Mouse (Mus musculus) kidney, postnatal 36 days (tissue): ENCODE measurements around the gene Tmem216.
"Not testable (repeated sequence)": the region's sequence is repeated elsewhere in the genome, so short reads cannot be mapped to it uniquely, and the experiment has no call there.

Experiments used
- DNase-seq, 2 experiments: peaks; one replicate each; pipeline ENCODE4 v3.0.0; 2021 to 2022; ENCODE audit warnings: mixed read lengths in 2 of 2

Gene Tmem216

DNA sequence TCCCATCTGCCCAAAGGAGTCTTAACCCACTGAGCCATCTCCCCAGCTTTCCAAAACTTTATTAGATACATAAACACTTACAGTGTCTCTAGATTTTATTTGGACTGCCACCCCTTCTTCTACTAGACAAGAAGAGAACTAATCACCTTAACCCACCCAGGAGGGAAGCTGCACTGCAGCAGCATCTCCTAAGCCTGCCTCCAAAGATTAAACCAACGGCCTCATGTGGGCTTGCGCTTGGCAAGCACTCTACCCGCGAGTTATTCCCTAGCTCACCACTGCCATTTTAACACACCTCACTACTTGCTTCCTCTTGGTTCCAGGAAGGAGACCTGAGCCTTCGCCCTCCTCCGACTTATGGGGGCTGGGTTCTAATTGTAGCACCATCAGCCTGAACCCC lies 8.2 kb upstream of the Tmem216 start:
- no peak for DNase-seq

DNA sequence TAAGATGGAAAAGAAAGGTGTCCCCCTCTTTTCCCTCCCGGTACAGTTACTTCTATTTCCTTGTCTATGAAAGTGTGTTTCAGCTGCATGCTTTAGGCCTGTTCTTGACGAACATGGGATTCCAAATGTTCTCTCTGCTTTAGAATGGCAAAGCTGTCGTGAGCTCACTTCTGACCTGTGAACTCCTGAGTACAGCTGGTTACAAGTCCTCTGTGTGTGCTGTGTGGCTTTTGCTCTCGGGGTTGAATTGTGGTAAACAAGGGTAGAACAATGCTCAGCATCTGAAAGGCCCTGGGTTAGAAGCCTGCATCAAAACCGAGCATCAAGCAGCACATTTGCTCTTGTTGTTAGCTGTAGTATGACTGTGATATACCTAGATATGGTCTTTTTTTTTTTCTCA lies 6.3 kb upstream of the Tmem216 start:
- no peak for DNase-seq

DNA sequence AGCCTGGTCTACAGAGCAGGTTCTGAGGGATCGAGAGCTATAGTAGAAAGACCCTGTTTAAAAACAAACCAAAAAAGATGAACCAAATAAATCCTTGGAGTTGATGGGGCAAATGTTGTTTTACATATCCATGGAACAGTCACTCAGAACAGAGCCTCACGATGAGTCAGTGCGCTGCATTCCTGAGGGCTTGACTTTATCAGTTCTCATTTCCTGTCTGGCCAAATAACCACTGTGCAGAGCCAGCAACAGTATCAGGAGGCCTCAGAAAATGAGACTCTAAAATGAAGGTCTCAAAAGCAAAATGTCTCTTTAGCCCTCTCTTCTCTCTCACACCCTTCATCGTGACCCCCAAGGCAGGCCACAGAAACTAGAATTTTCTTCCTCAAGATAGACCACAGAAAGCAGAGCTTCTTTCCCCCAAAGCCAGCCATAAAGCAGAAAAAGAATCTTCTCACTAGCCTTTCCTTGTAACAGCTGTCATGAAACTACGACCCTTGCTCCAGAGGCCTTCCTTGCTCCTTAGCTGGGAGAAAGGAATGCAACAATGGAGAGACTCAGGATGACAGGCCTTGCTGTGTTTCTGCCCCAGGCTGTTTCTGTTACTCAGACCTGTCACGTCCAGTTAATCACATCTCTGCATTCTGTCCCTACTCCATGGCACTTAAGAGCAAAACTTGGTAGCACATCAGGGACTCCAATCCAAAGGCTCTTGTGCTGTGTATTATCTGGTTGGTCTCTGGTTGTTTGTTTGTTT lies 5.7 kb upstream of the Tmem216 start:
- peak in 1 of 2 experiments; percentile 12 for DNase-seq

DNA sequence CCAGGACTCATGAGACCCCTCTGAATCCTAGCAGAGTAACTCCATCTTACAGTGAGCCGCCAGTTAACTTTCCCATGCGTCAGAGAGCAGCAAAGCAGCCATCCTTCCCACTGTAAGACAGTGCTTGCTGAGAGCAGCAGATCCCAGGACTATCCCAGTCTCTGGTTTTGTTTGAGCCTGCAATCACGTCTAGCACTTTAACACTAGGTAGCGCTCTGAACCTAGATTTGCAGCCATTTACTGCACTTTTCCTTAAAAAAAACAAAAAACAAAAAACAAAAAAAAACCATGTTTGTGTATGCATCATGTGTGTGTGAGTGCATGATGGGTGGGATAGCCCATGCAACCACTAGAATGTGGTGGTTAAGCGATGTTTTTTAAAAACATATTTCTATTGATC lies 4.1 kb upstream of the Tmem216 start:
- peak in 1 of 2 experiments; percentile 12 for DNase-seq

DNA sequence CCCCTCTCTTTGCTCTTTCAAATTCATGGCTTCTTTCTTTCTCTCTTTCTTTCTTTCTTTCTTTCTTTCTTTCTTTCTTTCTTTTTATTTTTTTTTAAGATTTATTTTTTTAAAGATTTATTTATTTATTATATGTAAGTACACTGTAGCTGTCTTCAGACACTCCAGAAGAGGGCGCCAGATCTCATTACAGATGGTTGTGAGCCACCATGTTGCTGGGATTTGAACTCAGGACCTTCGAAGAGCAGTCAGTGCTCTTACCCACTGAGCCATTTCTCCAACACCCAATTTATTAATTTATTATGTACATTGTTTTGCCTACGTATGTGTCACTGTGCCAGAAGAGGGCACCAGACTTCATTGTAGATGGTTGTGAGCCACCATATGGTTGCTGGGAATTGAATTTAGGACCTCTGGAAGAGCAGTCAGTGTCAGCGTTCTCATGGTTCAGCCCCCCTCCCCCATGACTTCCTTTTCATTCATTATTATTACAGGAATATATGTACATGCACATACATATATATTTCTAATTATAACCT lies 1.9 kb upstream of the Tmem216 start:
- DNase-seq, result not testable (repeated sequence)

DNA sequence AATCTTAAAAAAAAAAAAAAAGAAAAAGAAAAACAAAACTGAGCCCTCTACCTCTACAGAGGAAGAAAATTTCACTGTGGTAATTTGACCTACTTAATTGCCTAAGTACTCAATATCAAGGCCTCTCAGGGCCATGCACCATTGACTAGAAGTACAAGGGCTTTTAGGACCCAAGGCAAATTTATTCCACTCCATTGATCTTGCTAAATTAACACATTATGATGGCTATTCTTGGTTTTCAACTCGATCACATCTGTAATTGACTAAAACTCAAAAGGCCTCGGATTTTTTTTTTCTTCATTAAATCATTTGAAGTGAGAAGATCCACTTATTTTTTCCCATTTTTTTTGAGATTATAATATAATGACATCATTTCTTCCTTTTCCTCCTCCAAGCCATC lies 1.4 kb upstream of the Tmem216 start:
- DNase-seq, result no peak

DNA sequence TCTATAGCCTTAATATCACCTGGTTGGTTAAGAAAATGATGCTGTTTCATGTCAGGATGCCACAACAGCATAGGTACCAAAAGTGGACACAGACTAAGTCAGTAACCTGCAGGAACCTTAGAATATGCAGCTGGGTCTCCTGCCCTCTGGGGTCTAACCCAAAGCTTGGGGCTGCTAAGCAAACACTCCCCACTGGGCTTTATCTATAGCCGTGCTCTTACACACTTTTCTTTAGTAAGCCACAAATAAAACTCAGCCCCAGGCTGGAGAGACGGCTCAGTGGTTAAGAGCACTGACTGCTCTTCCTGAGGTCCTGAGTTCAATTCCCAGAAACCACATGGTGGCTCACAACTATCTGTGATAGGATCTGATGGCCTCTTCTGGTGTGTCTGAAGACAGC lies 963 bp upstream of the Tmem216 start:
- DNase-seq, result no peak

DNA sequence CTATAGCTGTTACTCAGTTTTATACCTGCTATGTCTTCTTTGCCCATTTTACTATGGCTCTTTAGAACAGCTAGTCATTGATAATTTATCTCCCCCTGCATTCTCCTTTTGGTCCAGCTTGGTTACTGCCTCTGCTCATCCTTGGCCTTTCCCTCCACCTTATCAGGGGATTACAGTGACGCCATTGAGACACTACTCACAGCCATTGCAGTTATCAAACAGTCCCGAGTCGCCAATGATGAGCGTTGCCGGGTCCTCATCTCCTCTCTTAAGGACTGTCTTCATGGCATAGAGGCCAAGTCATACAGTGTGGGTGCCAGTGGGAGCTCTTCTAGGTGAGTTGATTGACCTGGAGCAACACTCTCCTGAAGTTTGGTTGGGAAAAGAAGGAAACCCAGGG lies 16.6 kb downstream of the Tmem216 start:
- DNase-seq, result no peak

DNA sequence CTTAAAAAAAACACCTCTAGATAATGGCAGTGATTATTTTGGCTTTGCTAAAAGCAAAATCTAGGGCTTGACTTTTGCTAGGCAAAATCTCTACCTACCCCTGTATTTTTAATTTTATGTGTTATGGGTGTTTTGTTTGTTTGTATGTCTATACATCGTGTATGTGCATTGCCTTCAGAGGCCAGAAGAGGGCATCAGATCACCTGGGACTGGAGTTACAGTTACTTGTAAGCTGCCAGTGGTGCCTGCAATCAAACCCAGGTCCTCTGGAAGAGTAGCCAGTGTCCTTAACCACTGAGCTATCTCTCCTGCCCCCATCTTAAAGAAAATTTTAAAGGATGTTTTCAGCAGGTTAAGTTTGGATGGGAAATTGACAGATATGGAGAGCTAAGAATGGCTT lies 26.0 kb downstream of the Tmem216 start:
- DNase-seq, result peak in 1 of 2 experiments; percentile 16

DNA sequence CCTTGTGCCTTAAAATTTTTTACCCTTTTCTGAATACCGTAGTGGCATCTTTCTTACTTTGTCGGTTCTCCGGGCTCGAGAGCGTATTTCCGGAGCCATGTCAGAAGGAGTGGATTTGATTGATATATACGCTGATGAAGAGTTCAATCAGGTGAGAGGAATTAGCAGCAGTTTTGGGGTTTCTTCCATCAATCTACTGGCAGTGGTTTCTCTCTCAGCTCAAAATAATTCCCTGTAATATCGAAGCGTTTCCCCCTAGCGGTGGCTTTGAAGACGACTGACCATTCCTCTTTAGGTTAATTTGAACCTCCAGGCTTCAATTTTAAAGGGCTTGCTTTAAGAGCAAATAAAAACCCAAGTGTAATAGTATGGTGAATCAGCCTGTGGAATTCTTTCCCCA lies 30.1 kb downstream of the Tmem216 start, which contains the start of gene Sdhaf2:
Sdhaf2 (minus strand) TSS at position 233 of the 400 bp plus-strand sequence.
- DNase-seq, result peak; percentile 21 to 34

DNA sequence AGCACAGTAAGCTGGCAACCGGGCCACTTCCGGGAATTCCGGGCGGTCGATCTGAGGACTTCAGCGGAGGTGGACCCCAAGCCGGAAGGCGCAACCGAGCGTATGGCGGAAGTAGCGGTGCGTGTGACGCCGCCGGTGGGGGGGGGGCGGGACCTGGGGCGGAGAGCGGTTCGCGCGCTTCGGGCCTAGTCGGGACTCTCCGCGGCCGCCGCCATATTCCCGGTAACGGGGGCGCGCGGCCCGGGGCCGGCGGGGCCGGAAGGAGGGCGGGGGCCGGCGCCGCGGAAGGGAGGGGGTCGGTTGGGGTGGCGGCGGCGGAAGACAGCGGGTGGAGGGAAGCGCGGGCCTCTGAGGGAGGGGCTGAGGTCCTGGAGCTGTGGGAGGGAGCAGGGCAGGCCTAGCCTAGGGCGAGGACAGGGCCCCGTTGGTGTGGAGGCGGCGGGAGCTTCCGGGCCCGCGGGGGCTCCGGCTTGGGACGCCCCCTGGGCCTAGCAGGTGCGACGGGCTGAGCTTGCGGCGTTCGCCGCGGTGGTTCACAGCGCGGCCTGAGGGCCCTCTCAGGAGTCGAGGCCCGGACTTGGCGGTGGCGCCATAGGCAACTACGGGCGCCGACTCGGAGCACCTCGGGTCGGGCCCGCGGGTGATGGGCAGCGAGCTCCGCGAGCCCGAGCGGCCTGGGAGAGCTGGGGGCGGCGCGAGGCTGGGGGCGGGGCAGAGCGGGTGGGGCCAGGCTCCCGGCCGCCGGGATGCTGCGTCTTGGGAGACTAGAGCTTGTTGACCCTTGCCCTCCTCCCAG lies 30.7 kb downstream of the Tmem216 start, which contains the start of gene Cpsf7:
Cpsf7 (plus strand) TSS at position 161 of the 796 bp plus-strand sequence.
- DNase-seq, result peak; percentile 95

DNA sequence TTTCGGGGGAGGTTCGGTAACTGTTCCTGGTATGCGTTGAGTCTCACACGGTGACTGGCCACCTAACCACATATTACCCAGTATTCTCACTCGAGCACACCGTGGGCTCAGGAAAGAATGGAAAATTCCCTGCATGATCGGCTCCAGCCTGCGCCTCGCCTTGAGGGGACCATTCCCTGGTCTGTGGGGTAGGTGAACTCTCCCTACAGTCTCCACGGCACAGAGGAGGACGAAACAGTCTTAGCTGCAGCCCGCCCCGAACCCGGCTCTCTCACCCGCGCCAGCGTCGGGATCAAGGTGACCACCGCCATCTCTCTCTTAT lies 31.3 kb downstream of the Tmem216 start:
- no peak for DNase-seq

DNA sequence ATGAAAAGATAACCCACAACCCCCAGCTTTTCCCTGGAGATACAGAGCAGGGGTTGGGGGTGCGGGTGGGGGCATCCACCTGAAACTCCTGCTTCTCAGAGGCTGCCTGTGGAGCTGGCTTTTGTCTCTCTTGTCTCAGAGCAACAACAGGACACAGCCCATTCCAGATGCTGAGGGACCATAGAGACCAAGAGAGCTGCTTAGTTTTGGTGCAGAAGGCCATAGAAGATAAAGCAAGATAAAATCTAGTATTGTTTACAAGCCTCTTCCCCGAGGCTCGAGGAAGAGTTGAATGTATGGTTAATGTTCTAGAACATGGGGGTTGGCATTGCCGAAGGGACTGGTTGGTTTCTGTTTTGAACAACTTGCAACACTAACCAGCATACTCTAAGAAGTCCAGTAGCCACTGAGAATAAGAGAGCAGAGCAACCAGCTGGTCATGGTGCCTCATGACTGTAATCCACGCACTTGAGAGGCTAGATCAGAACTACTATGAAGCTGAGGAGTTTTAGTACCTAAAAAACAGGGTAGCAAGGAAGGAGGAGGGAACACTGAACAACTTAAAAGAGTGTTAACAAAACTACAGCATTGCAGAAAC lies 32.5 kb downstream of the Tmem216 start:
- DNase-seq, result no peak

DNA sequence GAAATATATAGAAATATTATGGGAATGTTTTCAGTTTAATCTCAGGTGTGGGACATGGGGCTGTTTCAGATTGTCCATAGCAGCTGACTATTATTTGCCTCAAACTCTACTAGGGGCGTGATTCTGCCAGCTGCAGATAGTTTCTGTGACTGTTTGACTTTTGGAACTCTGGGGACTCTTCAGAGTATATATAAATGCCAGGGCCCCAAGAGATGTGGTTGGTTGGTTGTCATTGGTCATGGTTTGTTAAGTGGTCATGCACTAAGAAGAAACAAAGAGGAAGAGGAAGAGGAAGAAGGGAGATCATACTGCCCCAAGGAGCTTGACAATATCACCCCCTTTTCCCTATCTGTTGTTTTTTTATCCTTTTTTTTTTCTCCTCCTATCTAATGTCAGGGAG lies 34.1 kb downstream of the Tmem216 start:
- DNase-seq, result no peak

DNA sequence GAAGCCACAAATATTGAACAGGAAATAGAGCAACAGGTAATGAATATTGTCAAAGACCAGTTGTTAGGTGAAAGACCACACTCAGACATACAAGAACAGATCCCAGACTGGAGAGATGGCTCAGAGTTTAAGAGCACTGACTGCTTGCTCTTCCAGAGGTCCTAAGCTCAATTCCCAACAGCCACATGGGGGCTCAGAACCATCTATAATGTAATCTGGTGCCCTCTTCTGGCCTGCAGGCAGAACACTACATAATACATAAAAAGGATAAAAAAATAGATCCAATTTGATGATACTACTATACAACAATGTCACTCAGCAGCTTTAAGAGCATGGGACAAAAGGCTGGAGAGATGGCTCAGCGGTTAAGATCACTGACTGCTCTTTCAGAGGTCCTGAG lies 35.7 kb downstream of the Tmem216 start:
- peak; percentile 10 to 18 for DNase-seq

DNA sequence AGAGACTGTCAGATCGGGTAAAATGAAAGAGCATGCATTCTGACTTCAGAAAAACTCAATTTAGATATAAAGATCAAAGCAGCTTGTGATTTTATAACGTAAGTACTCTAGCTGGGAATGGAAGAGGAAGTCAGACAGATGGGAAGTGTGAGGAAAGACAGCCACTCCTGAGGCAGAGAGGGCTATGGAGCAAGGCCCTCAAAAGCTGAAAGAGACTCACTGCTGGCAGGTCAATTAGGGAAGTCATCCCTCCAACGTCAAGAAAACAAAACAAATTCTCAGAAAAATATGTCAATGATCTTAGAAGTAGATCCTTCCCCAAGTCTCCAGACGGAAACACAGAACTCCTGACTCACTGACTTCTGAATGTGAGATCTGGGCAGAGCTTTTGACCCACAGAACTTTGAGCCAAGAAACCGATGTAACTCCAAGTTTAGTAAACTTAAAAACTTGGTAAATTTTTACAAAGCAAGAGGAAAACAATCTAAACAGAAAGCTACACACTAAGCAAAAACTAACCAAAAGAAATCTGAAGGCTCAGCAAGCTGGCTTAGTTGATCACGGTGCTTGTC lies 45.2 kb downstream of the Tmem216 start:
- DNase-seq, result peak; percentile 14 to 24

DNA sequence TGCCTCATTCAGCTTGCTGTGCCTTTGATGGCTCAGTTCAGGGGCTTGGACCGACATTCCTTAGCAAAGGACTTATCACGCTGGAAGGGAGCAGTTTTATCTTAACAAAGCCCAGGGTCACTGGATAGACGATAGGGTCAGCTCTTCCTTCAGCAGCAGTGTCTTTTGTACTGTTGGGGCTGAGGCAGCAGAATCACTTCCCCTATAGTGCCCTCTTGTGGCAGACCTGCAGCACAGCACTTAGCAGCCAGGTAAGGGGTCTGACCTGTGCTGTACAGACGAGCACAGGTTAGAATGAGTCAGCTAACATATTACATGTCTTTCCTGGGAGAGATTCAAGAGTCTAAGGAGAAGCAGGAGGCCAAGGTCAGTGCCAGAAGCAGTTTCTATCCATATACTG lies 53.5 kb downstream of the Tmem216 start:
- peak; percentile 16 to 49 for DNase-seq

DNA sequence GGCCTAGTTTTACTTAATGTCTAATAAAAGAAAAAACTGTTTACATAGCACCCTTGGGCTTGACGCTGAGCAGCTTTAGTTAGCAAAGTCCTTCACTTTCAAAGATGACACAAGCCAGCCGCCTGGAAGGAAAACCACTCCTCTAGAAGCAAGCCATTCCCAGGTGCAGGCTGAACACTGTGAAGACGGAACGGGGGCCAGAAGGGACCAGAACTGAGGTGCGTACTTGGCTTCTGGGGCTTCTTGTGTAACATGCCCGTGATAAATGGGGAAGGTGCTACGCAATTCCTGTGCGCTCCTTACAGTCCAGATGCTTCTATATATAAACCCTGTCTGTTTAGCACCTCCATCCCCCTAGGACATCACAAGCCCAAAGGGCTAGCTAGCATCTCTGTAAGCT lies 55.5 kb downstream of the Tmem216 start:
- no peak for DNase-seq

DNA sequence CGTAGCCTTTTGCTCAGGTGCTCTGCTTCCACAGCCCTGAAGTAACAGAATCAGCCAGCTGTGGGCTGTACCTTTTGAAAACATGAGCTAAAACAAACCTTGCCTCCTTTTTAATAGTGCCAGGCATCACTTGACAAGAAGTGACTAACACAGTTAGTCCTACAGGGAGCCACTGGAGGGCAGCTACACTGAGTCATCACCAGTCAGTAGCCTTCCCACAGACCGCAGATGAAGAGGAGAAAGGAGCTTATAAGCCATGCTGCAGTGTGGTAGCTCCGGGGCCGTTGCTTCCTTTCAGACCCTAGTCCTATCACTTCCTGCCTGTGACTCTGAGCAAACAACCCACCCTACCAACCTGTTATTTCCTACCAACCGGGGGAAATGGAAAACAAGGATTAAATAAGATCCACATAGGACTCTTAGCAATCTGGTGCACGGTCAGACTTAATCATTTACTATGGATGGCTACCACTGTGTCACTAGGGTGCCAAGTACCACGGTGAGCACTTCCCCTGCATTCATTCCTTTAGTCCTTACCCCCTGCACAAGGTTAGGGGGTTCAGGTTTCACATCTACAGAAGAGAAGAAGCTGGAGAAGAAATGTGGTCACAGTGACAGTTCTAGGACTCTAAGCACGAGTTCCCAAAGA lies 58.4 kb downstream of the Tmem216 start:
- no peak for DNase-seq

DNA sequence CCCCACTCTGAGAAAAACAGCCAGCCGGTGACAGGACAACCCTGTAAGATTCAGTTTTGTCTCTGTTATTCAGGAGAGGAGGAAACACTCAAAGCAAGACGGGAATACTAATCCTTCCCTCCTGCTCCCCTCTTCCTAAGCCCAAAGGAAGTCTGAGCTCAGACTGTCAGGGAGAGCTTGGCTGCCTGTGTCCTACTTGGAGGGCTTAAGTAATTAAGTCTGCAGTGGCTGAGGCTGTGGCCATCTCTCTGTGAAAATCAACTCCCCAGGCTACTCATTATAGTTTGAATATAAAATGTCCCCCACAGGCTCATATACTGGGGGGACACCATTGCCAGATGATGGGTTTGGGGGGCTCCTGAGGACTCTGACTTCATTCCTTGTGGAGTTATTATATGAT lies 59.1 kb downstream of the Tmem216 start:
- DNase-seq, result no peak

DNA sequence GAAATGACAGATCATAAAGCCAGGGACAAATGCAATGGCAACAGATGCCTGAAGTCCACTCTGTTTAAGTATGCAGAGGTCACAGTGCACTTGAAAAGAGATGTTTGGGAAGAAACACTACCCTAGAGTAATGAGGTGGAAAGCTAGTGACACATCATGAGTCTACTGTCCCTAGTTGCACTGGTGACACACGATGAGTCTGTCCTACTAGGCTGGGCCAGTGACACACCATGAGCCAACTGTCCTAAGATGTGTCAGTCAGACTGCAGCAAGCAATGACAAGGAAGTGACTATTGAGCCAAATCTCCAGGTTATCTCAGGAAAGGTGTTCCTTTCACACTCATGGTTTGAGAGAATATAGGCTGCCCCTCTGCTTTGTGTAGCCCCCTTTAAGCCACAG lies 60.4 kb downstream of the Tmem216 start:
- DNase-seq, result no peak

DNA sequence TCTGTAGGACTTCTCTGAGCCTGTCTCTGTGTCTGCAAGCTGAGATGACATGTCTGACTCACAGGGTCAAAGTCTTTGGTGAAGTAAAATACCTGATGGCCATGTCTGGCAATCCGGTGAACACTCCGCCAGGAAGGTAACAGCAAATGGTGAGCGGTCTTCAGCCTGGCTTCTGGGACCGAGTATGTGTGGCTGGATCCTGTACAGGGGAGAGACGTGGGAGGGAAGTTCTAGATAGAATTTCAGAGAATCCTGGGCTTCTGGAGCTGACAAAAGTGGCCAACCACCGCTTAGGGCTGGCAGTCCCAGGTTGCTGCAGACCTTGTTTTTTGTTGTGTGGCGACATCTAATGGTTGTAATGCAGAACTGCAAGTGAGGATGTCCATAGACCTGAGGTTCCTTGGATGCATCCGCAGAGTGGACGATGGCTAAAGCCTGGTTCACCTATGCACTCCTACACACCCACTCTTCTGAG lies 69.7 kb downstream of the Tmem216 start:
- peak; percentile 61 to 67 for DNase-seq
